Mouse (Mus musculus) adrenal gland, adult 8-10 months (tissue): ENCODE results near the gene Nrg3. TPM values are rescaled to one million over a fixed set of nuclear protein-coding genes. Genes with fewer than 3 reads are reported as not detected.
"Not testable (repeated sequence)": the region's sequence is repeated elsewhere in the genome, so short reads cannot be mapped to it uniquely, and the experiment has no call there.

Experiments
- DNase-seq: peaks from one replicate; pipeline ENCODE4 v3.0.0; 2022
- microRNA-seq, 2 experiments: library from miRNA; unstranded; fragments of <30 nt; microRNA quantifications; one replicate each; pipeline ENCODE4 v1.2.0; 2022
- total RNA-seq, 4 experiments: library from RNA; stranded (reverse); gene quantifications; 2 replicates each; pipeline ENCODE4 v1.2.4; 2022

Gene Nrg3
- total RNA-seq, 4 experiments from 2014 or later: 3.7 to 10.8 (median 6.6) TPM

DNA sequence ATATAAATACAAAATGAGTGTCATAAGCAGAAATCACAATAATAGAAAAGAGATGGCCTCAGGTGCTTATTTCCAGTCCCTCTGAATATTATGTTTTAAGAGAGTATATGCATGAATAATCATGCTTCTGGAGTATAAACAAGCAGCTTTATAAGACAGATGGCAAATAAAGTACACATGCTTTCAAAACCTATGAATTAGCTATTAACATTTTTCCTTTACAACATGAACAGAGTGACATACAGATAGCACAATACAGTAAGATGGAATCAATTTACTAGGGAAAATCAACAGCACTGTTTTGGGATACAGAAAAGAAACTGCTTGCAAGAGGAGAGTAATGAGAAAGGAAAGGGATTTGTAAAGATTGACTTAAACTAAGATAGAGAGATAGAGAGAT, 875.2 kb downstream of the Nrg3 start:
- no peak for DNase-seq

DNA sequence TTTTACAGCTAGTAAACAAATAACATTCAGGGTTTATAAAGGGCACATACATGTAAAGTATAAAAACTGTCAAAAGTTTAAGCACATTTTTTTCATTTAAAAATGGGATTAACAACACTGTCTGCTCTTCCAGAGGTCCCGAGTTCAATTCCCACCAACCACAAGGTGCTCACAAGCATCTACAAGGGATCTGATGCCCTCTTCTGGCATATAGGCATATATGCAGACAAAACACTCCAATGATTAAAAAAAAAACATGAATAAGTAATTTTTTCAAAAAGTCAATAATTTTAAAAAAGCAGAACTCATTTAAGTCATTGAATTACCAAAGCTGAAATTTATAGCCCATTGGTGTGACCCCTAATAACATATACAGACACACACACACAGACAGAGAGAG, 878.6 kb downstream of the Nrg3 start:
- no peak for DNase-seq

DNA sequence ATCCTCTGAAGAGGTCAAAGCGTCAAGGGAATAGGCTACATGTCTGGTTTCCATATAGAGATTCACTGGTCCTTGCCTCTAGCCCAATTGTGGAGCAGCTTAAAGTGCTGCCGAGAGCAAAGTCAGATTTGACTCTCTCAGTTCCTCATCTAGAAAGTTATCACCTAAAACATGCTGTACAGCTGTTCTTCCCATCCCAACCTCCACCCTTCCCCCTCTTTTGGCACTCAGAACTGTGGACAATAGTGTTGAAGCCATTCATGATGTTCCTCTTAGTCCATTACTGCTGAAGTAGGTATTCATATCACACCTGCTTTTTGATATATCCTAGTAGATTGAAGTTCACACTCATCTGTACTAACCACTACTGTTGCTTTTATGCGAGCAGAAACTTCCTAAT, 896.1 kb downstream of the Nrg3 start:
- DNase-seq: no peak

DNA sequence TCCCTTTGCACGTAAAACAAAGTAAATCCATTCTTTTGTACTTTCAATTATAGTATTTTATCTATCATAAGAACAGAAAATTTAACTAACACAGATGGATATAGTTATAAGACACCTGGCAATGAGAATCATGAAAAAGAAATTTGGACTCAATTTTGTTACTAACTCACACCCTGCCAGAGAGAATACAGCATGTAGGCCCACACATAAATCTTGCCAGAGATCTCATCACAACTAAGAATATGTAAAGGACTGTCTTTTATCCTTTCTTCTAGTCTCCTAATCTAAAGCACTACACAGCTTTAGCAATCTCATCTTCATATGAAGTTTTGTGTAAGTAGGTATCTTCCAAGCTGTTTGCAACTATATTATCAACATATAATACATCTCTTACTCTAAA, 904.7 kb downstream of the Nrg3 start:
- DNase-seq: no peak

DNA sequence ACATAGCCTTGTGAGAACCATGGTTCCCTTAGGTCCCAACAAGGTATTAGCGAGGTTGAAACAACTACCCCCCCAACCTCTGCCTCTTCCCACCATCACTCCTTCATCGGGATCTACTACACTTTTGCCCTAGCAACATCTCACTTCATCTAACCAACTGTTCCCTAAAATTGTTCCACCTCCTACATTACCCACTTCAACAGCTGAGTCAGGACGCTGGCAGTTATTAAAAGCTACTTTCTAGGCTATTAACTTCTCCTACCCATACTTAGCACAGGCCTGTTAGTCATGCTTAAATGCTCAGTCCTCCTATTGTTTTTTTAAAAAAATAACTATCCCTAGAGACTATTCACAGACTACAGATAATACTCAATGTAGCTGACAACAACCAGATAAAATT, 906.7 kb downstream of the Nrg3 start:
- DNase-seq: no peak

DNA sequence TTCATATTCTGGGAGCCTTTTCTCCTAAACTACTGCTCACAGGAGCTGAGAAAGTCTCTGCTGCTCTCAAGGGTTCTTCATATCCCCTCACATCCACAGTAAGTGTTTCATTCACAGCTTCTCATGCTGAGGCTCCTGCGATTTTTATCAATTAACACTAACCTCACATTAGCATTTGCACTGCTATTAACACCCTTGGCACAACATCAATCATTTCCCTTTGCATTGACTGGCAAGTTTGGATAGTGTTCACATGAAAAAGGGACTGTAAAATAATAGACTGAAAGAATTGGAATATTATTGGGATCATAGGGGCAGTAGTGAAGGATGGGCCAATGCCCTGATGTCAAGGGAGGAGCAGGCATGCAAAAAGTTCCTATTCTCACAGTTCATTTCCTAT, 918.3 kb downstream of the Nrg3 start:
- no peak for DNase-seq

DNA sequence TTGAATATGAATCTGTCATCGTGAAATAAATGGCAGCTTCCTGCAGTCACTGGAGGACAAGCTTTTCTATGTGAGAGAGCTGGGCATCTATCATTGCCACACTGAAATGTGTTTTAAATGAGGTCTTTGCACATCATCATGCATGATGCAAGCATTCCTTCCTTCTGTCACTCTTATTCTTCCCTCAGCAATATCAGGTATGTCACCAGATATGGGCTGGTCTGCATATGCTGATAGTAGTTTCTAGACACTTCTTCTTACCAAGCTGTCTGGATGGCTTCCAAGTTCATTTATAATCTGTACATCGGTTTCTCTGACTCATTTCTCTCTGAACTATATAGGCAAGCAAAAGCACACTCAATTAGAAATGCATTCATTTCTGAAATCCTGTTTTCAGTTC, 925.6 kb downstream of the Nrg3 start:
- no peak for DNase-seq

DNA sequence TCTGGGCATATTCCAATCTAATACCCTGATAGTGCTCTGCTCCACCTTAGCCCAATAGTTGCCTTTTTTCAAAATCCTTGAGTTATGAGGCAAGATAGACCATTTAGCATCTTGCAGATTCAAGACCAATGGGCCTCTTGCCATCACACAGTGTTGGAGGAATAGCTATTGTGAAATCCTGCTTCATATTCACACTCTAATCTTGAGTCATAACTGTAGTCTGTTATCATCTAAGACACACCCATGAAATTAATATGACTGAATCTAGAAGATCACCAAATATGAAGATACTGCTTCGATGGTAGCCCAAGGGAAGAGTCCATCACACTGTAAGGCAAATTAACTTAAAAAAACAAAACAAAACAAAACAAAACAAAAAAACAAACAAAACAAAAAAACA, 937.7 kb downstream of the Nrg3 start:
- no peak for DNase-seq

DNA sequence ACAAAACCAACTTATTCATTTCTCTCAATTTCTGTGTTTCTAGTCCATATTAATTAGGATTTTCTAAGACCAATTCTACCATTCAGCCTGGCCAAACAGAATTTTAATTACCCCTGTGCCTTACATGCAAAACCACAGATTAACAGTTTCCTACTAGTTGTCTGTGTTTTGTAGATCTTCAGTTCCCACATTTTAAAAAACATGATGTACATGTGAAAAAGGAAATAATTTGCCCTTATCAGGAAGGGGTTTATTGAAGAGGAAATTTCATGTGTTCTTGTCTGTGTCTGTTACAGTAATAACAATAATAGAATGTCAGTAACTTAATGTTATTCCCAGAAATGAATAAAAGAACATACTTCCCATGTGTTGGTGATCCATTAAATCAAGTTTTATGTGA, 939.4 kb downstream of the Nrg3 start:
- no peak for DNase-seq

DNA sequence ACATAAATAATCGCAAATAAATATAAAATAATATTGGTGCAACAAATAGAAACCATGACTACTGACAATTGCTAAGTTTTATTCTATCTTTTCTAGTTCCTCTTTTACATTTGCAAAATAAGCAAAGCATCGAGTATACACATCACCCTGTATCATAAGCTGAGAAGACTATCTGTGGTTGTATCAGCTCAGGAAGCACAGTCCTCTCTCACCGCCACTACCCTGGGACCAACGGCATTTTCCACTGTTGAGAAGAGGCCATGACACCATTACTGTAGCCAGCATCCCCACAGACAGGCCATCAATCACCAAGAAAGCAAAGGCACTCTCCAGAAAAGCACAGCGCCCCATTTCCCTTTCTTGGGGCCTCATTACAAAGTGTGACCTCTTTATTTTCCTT, 956.7 kb downstream of the Nrg3 start:
- DNase-seq: no peak

DNA sequence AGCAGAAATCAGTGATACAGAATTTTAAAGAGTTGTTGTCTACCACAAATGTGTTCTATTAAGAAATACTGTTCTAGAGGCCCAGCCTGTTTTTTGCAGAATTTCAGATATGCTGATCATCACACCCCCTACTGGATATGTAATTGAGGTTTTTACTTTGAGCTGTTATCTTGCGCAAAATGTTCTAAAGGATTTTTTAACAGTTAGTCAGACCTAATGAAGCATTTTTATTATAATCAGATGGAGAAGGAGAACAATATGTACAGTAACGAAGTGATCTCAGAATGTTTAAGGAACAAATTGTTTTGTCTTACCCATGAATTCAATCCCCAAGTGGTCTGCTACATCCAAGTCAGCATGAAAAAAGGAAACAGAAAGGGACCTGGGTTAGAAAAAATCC, 963.9 kb downstream of the Nrg3 start:
- no peak for DNase-seq

DNA sequence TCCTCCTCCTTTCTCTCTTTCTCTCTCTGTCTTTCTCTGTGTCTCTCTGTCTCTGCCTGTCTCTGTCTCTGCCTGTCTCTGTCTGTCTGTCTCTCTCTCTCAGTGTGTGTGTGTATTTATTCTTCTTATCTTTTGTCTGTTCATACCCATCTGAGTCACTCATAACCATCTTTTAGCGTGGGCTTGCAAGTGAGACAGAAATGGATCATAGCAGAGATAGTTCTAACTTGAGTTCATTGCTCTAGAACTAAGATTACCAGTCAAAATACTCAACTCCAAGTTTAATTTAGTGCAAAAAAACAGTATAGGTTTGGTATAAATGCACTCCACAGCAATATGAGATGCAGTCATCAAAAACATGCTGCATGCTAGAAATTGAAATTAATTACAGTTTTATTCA, 977.9 kb downstream of the Nrg3 start:
- DNase-seq: no peak

DNA sequence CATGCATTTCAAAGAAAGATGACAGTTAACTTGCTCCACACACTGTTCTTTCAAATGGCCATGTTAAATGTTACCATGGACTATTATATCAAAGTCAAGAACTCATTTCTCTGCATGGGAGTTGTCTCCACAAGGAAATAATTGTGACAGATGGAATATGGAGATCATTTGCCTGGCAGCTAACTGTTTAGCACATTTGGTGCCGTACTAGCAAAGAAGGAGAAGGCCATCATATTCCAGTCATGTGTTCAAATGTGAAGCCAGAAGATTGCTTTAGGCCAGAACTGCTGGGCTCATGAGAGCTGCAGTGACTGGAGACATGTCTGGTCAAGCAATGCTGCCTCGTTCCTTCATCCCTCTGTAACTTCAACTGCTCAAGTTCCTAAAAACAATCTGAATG, 1025.8 kb downstream of the Nrg3 start:
- no peak for DNase-seq

DNA sequence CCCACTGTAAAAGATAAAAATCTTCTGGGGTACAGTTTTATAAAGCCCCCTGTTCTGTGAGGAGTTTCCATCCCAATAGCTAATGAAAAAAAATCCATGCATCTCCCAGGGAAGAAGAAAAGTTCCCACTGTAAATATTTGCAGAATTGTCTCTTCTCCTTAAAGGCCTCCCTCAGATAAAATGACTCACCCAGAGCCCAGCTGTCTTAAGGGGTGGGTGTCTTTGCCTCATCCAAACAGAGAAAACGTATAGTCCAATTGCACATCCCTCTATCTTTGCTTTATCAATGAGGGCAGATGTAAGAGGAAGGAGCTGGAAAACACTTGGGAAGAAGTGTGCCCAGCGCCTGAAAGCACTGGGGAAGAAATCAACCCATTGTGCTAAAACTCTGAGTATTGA, 1028.1 kb downstream of the Nrg3 start:
- no peak for DNase-seq

DNA sequence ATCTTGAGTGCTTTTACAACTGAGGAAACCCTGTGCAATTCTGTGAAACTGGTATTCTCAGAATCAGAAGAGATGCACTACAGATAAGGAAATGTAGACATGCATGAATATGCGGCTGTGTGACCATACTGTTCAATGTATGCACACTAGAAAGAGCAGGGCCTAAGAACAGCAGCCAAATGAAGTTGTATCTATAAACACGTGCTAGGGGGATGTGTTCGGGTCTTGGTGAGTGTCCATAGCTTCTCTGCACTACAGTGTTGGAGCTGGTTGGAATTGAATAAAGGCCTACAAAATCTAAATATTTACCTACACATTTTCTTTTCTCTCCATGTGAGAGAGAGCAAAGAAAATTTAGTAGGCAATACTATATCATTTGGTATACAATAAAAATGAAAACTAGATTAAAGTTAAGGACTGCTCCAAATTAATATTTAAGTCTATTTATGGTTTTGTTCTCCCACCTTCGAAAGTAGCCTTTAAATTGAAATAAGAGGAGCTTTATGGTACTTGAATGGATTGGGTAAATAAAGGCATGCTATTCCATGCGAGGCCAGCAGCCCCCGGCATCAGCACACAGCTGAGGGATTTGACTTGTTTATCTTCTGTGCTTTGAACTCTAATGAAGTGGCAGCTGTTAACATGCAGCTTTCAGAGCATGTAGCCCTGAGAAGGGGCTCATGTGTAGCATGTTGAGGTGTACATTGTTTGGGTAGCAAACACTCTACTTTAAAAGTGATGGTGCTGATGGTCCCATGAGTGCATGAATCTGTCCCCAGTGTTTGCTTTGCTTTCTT, 1038.9 kb downstream of the Nrg3 start:
- DNase-seq: no peak

DNA sequence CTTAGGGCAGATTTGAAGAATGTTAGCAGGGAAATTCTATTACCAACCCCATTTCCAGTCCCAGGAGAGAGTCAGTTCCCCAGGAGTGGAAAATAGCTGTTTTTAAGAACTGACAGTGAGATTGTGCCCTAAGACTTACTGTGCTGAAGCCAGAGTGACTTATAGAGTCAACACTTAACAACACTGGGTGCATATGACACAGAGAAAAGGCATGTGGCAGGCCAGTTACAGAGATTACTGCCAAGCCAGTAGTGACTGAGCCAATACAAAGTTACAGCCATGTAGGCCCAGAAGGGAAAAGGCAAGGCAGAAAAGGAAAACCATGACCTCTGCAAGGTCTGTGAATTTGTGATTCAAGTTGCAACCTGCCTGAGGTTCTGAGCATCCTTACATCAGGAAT, 1098.2 kb downstream of the Nrg3 start:
- no peak for DNase-seq

DNA sequence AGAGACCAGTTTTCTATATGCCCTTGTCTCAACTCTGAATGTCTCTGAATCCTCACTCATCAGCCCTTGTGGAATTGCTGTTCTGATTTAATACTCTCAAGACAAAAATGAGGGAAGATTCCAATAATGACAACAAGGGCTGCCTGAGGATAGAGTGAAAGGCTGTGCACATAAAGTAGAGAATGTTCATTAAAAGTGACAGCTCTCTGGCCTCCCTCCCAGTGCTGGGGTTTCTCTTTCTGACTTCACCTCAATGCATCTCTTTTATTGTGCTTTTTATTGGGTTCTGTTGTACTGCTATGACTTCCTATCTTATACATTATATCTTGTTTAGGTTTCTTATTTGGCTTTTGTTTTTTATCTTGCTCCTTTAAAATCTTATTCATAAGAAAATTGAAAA, 1131.9 kb downstream of the Nrg3 start:
- no peak for DNase-seq

DNA sequence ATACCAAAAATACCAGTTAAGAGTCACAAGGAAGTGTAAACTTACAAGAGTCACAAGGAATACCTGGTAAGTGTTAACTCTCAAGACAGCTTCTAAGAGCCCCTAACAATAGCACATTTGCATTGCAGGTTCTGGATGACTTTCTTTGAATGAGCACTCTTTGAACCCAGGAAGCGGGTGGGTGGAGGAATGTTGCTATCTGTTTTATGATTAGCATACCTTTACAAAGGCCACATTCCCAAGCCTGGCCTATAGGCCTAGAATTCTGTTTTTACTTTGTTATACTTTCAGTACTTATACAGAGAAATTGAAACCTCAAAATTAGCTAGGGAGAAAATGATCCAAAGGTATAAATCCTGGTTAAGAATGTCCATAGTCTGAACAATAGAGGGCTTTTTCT, 1150.0 kb downstream of the Nrg3 start:
- DNase-seq: not testable (repeated sequence)

DNA sequence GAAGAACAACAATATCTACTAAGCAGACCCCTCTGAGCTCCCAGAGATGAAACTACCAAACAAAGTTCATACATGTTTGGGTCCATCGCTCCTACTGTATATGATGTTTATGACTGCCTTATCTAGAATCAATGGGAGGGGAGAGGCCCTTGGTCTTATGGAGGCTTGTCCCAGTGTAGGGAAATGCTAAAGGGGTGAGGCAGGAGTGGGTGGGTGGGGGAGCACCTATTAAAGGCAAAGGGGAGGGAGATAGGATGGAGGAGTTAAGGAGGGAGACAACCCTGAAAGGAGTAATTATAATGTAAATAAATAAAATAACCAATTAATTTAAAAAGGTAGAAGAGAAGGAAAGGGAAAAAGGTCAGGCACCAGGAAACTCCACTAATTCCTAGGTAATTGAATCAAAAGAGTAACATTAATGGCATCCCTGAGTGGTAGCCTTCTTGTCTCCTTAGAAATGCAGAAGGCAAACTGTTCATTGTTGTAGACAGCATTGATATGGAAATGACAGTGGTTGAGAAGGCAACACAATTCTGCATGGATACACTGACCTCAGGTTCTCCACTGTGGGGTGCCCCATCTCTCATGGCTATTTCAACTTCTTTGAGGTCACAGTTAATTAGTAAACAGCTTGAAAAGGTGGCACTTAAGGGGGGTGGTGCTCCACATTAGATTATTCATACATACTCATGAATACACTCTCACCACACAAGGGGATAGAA, 1152.1 kb downstream of the Nrg3 start:
- DNase-seq: no peak

Small RNAs within 50 kb of the gene (microRNA-seq; reads per million reads assigned to microRNA genes)
- 0 reads per million in 2 experiments for gene Gm27332
